Mouse (Mus musculus) testis, adult 2 months (tissue): ENCODE data around the gene Tcf20.

Source experiments
- CTCF ChIP-seq: fragments of 200-500 bp; IDR thresholded peaks from 2 replicates; pipeline ENCODE4 v1.5.1; 2012; ENCODE audit warnings: low read depth, mild to moderate bottlenecking, inconsistent platforms, low read length, moderate library complexity; ENCODE audit not compliant: control insufficient read depth, insufficient read depth, insufficient replicate concordance
- POLR2A ChIP-seq: fragments of 200-500 bp; IDR thresholded peaks from 2 replicates; pipeline ENCODE4 v1.6.1; 2012; ENCODE audit warnings: low read depth, mild to moderate bottlenecking, inconsistent platforms, low read length, moderate library complexity; ENCODE audit not compliant: control insufficient read depth

DNA sequence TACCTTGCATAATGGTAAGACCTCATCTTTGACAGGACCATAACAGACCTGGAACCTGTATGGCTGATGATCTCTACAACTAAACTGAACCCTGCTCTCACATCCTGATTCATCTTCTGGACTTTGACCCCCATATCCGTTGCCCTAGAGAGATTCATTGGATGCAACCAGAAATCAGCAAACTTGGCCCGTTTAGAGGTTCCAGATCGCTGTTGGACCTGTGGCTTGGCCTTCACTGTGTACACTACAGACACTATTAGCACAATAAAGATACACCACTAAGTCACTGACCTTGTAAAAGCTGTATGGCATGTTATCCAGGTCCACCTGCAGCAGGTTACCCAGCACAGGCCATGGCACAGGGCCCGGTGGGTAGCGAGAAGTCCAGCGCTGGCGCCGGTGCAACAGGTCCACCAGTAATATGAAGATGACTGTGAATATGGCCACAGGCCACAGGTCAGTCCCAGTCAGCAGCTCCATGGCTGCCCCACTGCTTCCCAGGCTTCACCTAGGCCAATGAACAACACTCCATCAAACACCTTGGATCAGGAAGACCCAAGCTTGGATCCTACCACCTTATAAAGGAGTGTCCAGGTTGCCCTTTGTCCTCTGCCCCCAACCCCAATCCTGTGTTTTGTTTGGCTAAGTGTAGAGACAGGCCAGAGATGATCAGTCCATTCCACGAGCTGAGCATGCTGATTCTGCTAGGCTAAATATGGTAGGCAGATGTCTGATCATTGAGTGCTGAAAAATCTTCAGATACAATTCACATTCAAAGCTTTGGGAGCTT, 223.8 kb downstream of the Tcf20 start, which contains the start of gene Cyp2d40:
- TF ChIP-seq POLR2A (no peak), CTCF (no peak)
